Mouse (Mus musculus) small intestine, adult 2 months (tissue): ENCODE results near the gene Gprc5d.

Experiments used
- CTCF ChIP-seq: fragments of 200-500 bp; IDR thresholded peaks from 2 replicates; pipeline ENCODE4 v1.5.1; 2012; ENCODE audit warnings: low read depth, mild to moderate bottlenecking, control low read depth, inconsistent platforms, low read length, moderate library complexity, mixed read lengths; ENCODE audit not compliant: insufficient replicate concordance, insufficient read length; ENCODE audit errors: extremely low read depth
- POLR2A ChIP-seq: fragments of 200-500 bp; IDR thresholded peaks from 2 replicates; pipeline ENCODE4 v1.6.1; 2012; ENCODE audit warnings: low read depth, mild to moderate bottlenecking, control low read depth, inconsistent platforms, low read length, moderate library complexity

- TF ChIP-seq CTCF (no peak), POLR2A (no peak)
Measured at GRCm38 (mm10) chr6:135112411-135113113, 5.5 kb downstream of the Gprc5d start.
